Mouse (Mus musculus) limb, embryonic 10.5 days (tissue): ENCODE measurements around the gene Cc2d2a. TPM values are rescaled to one million over a fixed set of nuclear protein-coding genes. Genes with fewer than 3 reads are reported as not detected.

Experiments
- DNase-seq: peaks from one replicate; pipeline ENCODE4 v3.0.0-alpha.2; 2017; ENCODE audit warnings: low spot score
- H3K27ac ChIP-seq: fragments of 300-500 bp; sonication (generic); 2 replicates; pipeline ENCODE4 v1.5.1; 2016; ENCODE audit warnings: mild to moderate bottlenecking
- H3K27me3 ChIP-seq: fragments of 300-500 bp; sonication (generic); 2 replicates; pipeline ENCODE4 v1.6.1; 2016; ENCODE audit warnings: low read depth, mild to moderate bottlenecking; ENCODE audit not compliant: poor library complexity, severe bottlenecking
- H3K36me3 ChIP-seq: fragments of 300-500 bp; sonication (generic); 2 replicates; pipeline ENCODE4 v1.6.1; 2016; ENCODE audit warnings: mild to moderate bottlenecking, moderate library complexity
- H3K4me1 ChIP-seq: fragments of 300-500 bp; sonication (generic); 2 replicates; pipeline ENCODE4 v1.6.1; 2016
- H3K4me3 ChIP-seq: fragments of 300-500 bp; sonication (generic); 2 replicates; pipeline ENCODE4 v1.5.1; 2016; ENCODE audit warnings: mild to moderate bottlenecking, moderate library complexity
- H3K9me3 ChIP-seq: fragments of 300-500 bp; sonication (generic); replicated peaks from 2 replicates; pipeline ENCODE4 v1.6.1; 2016; ENCODE audit warnings: mild to moderate bottlenecking
- WGBS: fragments of 180-500 bp; shearing (Covaris S2); methylation state at CpG from one replicate; pipeline ENCODE4 v1.1.7; 2016; 5-methylcytosine and 5-hydroxymethylcytosine counted together
- polyA plus RNA-seq: library from polyadenylated mRNA; unstranded; fragments of >200 nt; fragmentation: Nextera tagmentation; extraction: Ambion mirVana; gene quantifications from 2 replicates; pipeline ENCODE4 v1.2.1, GENCODE M21; 2016

Cc2d2a gene
- 8.1 and 8.7 TPM in 2 replicates for polyA plus RNA-seq

- Histone ChIP-seq H3K4me3 (peak within 1 kb of the TSS; percentile 54), H3K9me3 (no peaks in the 10 kb centered on the region), H3K4me1 (peaks cover 37% of the 10 kb centered on the region), H3K36me3 (no peaks in the 10 kb centered on the region), H3K27me3 (no peaks in the 10 kb centered on the region), H3K27ac (peak within 1 kb of the TSS; percentile 91)
- WGBS = 8% methylated on average over 19 of the region's 19 CpGs
- peak; percentile 74 for DNase-seq
Observed at GRCm38 (mm10) chr5:43661997-43662961, at the start of gene Cc2d2a. TSS of gene Cc2d2a (plus strand) at chr5:43662346.

DNA sequence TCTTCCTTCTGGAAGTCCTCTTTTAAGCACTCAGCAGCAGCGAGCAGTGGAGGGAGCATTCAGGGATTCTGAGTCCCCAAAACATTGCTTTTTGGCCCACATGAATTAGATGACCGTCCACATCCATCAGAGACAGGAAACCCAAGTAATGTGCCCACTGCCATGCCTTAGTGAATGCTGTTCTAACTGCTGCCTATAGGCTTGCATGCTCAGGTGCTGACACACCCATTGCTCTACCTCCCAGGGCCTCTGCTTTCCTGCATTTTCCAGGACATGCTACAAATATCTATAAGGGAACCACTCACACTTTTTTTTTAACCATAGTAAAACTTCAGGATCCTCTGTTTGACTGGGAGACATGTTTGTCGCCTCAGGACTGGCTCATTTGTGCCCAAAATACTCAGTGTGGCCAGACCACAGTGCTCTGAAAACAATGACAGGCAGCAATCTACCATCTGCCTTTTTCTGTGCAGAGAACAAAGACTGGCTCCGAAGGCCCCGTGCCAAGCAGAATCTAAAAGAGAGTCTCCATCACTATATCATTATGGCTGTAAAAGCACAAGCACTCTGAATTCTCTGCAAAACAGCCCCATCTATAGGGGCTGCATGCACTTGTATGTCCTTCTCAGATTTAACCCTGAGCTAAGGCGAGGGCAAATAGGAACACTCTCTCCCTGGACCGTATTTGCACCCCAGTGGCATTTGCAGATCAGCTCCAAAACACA, 40.4 kb upstream of the Cc2d2a start:
- no peaks in the 10 kb centered on the region for H3K27me3 ChIP-seq
- no peak for DNase-seq
- no peak overlapping the region for H3K27ac ChIP-seq
- 89% methylated on average over 7 of the region's 7 CpGs for WGBS
- no peaks in the 10 kb centered on the region for H3K36me3 ChIP-seq
- no peaks in the 10 kb centered on the region for H3K4me1 ChIP-seq
- H3K9me3 ChIP-seq = no peaks in the 10 kb centered on the region
- no peak overlapping the region for H3K4me3 ChIP-seq

- no peaks in the 10 kb centered on the region for H3K9me3 ChIP-seq
- DNase-seq = no peak
- no peak overlapping the region for H3K4me3 ChIP-seq
- no peak overlapping the region for H3K27ac ChIP-seq
- WGBS = 80% methylated on average over 4 of the region's 4 CpGs
- no peaks in the 10 kb centered on the region for H3K27me3 ChIP-seq
- no peaks in the 10 kb centered on the region for H3K36me3 ChIP-seq
- H3K4me1 ChIP-seq = no peaks in the 10 kb centered on the region
Observed at GRCm38 (mm10) chr5:43625407-43625806, 36.7 kb upstream of the Cc2d2a start.

DNA sequence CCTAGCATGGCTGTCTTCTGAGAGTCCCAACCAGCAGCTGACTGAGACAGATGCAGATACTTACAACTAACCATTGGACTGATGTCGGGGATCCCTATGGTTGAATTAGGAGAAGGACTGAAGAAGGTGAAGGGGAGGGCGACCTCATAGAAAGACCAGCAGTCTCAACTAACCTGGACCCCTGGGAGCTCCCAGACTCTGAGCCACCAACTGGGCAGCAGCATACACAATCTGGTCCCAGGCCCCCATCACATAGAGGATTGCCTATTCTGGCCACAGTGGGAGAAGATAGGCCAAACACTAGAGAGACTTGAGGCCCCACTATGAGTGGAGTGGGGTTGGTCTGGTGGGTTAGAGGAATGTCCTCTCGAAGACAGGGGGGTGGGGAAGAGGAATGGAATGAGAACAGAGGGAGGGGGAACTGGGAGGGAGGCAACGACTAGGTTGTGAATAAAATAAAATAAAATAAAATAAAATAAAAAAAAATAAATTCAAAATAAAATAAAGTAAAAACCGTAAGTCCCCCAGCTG, 28.0 kb upstream of the Cc2d2a start:
- no peaks in the 10 kb centered on the region for H3K4me1 ChIP-seq
- no peaks in the 10 kb centered on the region for H3K9me3 ChIP-seq
- no peak overlapping the region for H3K27ac ChIP-seq
- no peak overlapping the region for H3K4me3 ChIP-seq
- H3K27me3 ChIP-seq = no peaks in the 10 kb centered on the region
- H3K36me3 ChIP-seq = no peaks in the 10 kb centered on the region
- no peak for DNase-seq
- 86% methylated on average over 5 of the region's 5 CpGs for WGBS

DNA sequence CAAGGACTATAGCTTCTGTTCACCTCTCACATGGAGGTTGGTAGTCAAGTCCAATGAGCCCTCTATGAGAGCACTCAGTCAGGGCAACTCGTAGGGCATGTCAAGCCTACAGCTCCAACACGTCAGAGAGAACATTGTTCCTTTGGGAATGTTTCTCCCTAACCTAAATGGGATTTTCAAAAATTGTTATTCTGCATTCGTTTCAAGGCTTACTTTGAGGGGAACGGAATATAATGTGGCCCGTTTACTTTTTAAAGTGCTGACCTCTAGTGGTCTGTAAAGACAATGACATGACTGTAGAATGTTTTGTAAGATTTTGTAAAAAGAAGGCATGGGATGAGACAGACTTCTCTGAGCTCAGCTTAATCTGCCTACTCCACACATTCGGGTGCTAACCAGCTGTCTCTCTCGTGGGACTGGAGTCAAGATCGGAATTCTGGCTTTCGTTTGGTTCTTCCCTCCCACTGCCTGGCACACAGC, 27.5 kb upstream of the Cc2d2a start:
- H3K27me3 ChIP-seq = no peaks in the 10 kb centered on the region
- no peak overlapping the region for H3K4me3 ChIP-seq
- no peaks in the 10 kb centered on the region for H3K4me1 ChIP-seq
- no peaks in the 10 kb centered on the region for H3K36me3 ChIP-seq
- DNase-seq = no peak
- WGBS = 47% methylated on average over 9 of the region's 9 CpGs
- no peaks in the 10 kb centered on the region for H3K9me3 ChIP-seq
- no peak overlapping the region for H3K27ac ChIP-seq

GRCm38 (mm10) chr5:43645020-43645419, 17.1 kb upstream of the Cc2d2a start:
- peaks cover 14% of the 10 kb centered on the region for H3K4me1 ChIP-seq
- no peaks in the 10 kb centered on the region for H3K9me3 ChIP-seq
- DNase-seq = no peak
- H3K27me3 ChIP-seq = no peaks in the 10 kb centered on the region
- no peak overlapping the region for H3K4me3 ChIP-seq
- peak overlapping the region; percentile 36; the same call in 1 of the 2 replicates for H3K27ac ChIP-seq
- 25% methylated on average over 4 of the region's 4 CpGs for WGBS
- H3K36me3 ChIP-seq = no peaks in the 10 kb centered on the region

- 86% methylated on average over 12 of the region's 12 CpGs for WGBS
- no peaks in the 10 kb centered on the region for H3K36me3 ChIP-seq
- H3K9me3 ChIP-seq = no peaks in the 10 kb centered on the region
- no peak overlapping the region for H3K27ac ChIP-seq
- no peaks in the 10 kb centered on the region for H3K27me3 ChIP-seq
- peak; percentile 25 for DNase-seq
- H3K4me1 ChIP-seq = peaks cover 14% of the 10 kb centered on the region
- H3K4me3 ChIP-seq = no peak overlapping the region
Observed at GRCm38 (mm10) chr5:43647098-43647774, 14.9 kb upstream of the Cc2d2a start.

- 85% methylated on average over 3 of the region's 3 CpGs for WGBS
- Histone ChIP-seq H3K4me1 (peaks cover 37% of the 10 kb centered on the region), H3K36me3 (no peaks in the 10 kb centered on the region), H3K9me3 (no peaks in the 10 kb centered on the region), H3K4me3 (no peak overlapping the region), H3K27me3 (no peaks in the 10 kb centered on the region), H3K27ac (peak overlapping the region; percentile 91)
- DNase-seq = no peak
Observed at GRCm38 (mm10) chr5:43661498-43661897, 648 bp upstream of the Cc2d2a start.

- H3K4me3 ChIP-seq = peak overlapping the region; percentile 54; the same call in 1 of the 2 replicates
Observed at GRCm38 (mm10) chr5:43663531-43663930, 1.4 kb downstream of the Cc2d2a start.

DNA sequence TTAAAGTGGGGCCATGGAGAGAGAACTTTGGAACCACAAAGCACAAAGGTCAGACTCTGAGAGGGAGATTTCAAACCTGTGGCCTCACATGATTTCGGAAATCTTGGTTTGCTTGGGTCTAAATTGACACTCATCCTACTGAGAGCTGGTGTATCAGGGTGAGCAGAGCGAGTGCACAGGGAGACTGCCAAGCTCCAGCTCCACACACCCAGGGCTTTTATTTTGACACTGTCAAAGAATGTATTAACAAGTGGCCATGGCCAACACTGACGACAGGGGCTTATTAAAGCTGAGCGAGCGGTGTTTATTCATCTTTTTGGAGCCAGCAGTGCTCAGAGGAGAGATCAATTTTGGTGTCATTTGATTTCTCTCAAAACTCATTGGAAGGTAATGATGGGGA, 3.0 kb downstream of the Cc2d2a start:
- DNase-seq = no peak
- WGBS = 32% methylated on average over 5 of the region's 5 CpGs
- H3K9me3 ChIP-seq = no peaks in the 10 kb centered on the region
- H3K4me1 ChIP-seq = peaks cover 37% of the 10 kb centered on the region
- H3K27me3 ChIP-seq = no peaks in the 10 kb centered on the region
- no peaks in the 10 kb centered on the region for H3K36me3 ChIP-seq
- H3K27ac ChIP-seq = 0 out of 2 replicates have a peak overlapping the region, but pooled peaks have one; percentile 44
- peak overlapping the region; percentile 25 for H3K4me3 ChIP-seq

More at GRCm38 (mm10) chr5:43663531-43663930, 1.4 kb downstream of the Cc2d2a start:
- Histone ChIP-seq H3K27me3 (no peaks in the 10 kb centered on the region), H3K4me1 (peaks cover 37% of the 10 kb centered on the region), H3K27ac (peak overlapping the region; percentile 91), H3K36me3 (no peaks in the 10 kb centered on the region), H3K9me3 (no peaks in the 10 kb centered on the region)
- WGBS = 69% methylated on average over 6 of the region's 6 CpGs
- DNase-seq = no peak

- 84% methylated on average over 8 of the region's 8 CpGs for WGBS
- DNase-seq = no peak
- H3K27ac ChIP-seq = no peak overlapping the region
- H3K4me1 ChIP-seq = peaks cover 22% of the 10 kb centered on the region
- no peaks in the 10 kb centered on the region for H3K9me3 ChIP-seq
- H3K4me3 ChIP-seq = no peak overlapping the region
- H3K27me3 ChIP-seq = no peaks in the 10 kb centered on the region
- peaks cover 7% of the 10 kb centered on the region for H3K36me3 ChIP-seq
Observed at GRCm38 (mm10) chr5:43669118-43669645, 7.0 kb downstream of the Cc2d2a start.
